Mouse (Mus musculus): ENCODE measurements around the gene Zfp385a.

DNA sequence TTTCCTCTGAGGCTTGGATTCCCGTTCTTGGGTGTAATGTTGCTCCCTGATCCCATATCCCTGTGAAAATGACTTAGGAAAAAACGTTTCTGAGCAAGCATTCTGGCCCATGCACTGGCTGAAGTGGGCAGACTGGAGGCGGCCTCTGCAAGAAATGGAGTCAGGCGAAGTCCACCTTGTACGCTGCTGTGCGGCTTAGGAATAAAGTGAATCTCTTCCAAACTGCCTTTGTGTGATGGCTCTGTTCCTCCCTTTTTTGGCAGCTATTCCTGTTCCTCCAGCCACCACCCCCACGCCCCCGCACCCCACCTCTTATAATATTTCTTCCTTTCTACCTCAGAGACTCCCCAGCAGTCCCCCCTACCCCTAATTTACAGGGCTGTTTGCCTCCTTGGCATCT, 40.2 kb downstream of the Zfp385a start:
- TF ChIP-seq EP300 (IDR thresholded peaks at IDR 0.05; ENCODE audit: low read depth) = no peak
- no peak for TF ChIP-seq CTCF (IDR thresholded peaks at IDR 0.05; ENCODE audit: low read depth)

All from liver, postnatal 0 days (tissue).